Mouse (Mus musculus) embryonic facial prominence, embryonic 12.5 days (tissue): ENCODE results near the gene Cobl. TPM values are rescaled to one million over a fixed set of nuclear protein-coding genes. Genes with fewer than 3 reads are reported as not detected.

Source experiments
- ATAC-seq: fragments of 200-750 bp; cut with Nextera tagmentation; 2 replicates; pipeline ENCODE4 v1.8.0; 2017; ENCODE audit not compliant: insufficient number of reproducible peaks, insufficient read depth, low FRiP score, low TSS enrichment
- H3K27ac ChIP-seq: fragments of 300-500 bp; sonication (generic); 2 replicates; pipeline ENCODE4 v1.5.1; 2016; ENCODE audit warnings: mild to moderate bottlenecking
- H3K27me3 ChIP-seq: fragments of 300-500 bp; sonication (generic); 2 replicates; pipeline ENCODE4 v1.6.1; 2016; ENCODE audit warnings: mild to moderate bottlenecking, moderate library complexity
- H3K36me3 ChIP-seq: fragments of 300-500 bp; sonication (generic); 2 replicates; pipeline ENCODE4 v1.6.1; 2016; ENCODE audit warnings: mild to moderate bottlenecking
- H3K4me1 ChIP-seq: fragments of 300-500 bp; sonication (generic); 2 replicates; pipeline ENCODE4 v1.6.1; 2016
- H3K4me2 ChIP-seq: fragments of 300-500 bp; sonication (generic); replicated peaks from 2 replicates; pipeline ENCODE4 v1.6.1; 2016; ENCODE audit warnings: mild to moderate bottlenecking, moderate library complexity
- H3K4me3 ChIP-seq: fragments of 300-500 bp; sonication (generic); 2 replicates; pipeline ENCODE4 v1.5.1; 2016; ENCODE audit warnings: mild to moderate bottlenecking
- H3K9ac ChIP-seq: fragments of 300-500 bp; sonication (generic); 2 replicates; pipeline ENCODE4 v1.6.1; 2016; ENCODE audit warnings: mild to moderate bottlenecking, moderate library complexity
- H3K9me3 ChIP-seq: fragments of 300-500 bp; sonication (generic); 2 replicates; pipeline ENCODE4 v1.6.1; 2016; ENCODE audit warnings: mild to moderate bottlenecking, moderate library complexity
- WGBS: fragments of 180-500 bp; shearing (Covaris S2); methylation state at CpG from one replicate; pipeline ENCODE4 v1.1.7; 2016; 5-methylcytosine and 5-hydroxymethylcytosine counted together
- polyA plus RNA-seq: library from polyadenylated mRNA; unstranded; fragments of >200 nt; fragmentation: Nextera tagmentation; extraction: Ambion mirVana; gene quantifications from 2 replicates; pipeline ENCODE4 v1.2.1, GENCODE M21; 2016

Cobl gene
- 5.4 and 5.8 TPM in 2 replicates for polyA plus RNA-seq

GRCm38 (mm10) chr11:12464181-12465162 is at the start of gene Cobl:
Gene Cobl (minus strand): TSS chr11:12464960.
- ATAC-seq = peak; percentile 54

GRCm38 (mm10) chr11:12513796-12514195 is 49.0 kb upstream of the Cobl start:
- Histone ChIP-seq H3K4me3 (no peak overlapping the region), H3K4me2 (no peak overlapping the region), H3K9ac (no peak overlapping the region), H3K27me3 (no peaks in the 10 kb centered on the region), H3K4me1 (peaks cover 4% of the 10 kb centered on the region; the same call in 1 of the 2 replicates), H3K9me3 (no peaks in the 10 kb centered on the region), H3K36me3 (no peaks in the 10 kb centered on the region), H3K27ac (peak overlapping the region; percentile 69; the same call in 1 of the 2 replicates)
- 9% methylated on average over 5 of the region's 5 CpGs for WGBS
- ATAC-seq = peak; percentile 60; the same call in 1 of the 2 replicates

More at GRCm38 (mm10) chr11:12464181-12465162, at the start of gene Cobl:
- H3K4me2 ChIP-seq = peak within 1 kb of the TSS; percentile 92
- WGBS = 1% methylated on average over 77 of the region's 89 CpGs
- H3K9ac ChIP-seq = peak within 1 kb of the TSS; percentile 65
- no peaks in the 10 kb centered on the region for H3K36me3 ChIP-seq
- H3K27ac ChIP-seq = no peak within 1 kb of the TSS
- no peaks in the 10 kb centered on the region for H3K9me3 ChIP-seq
- peak within 1 kb of the TSS; percentile 59 for H3K4me3 ChIP-seq
- peaks cover 7% of the 10 kb centered on the region for H3K4me1 ChIP-seq
- peaks cover 25% of the 10 kb centered on the region for H3K27me3 ChIP-seq

GRCm38 (mm10) chr11:12506371-12506890 is 41.7 kb upstream of the Cobl start:
- ATAC-seq = no peak
- 84% methylated on average over 6 of the region's 6 CpGs for WGBS

GRCm38 (mm10) chr11:12503756-12504155 is 39.0 kb upstream of the Cobl start:
- no peaks in the 10 kb centered on the region for H3K9me3 ChIP-seq
- WGBS = 63% methylated on average over 4 of the region's 4 CpGs
- ATAC-seq = no peak

More at GRCm38 (mm10) chr11:12506371-12506890, 41.7 kb upstream of the Cobl start:
- no peaks in the 10 kb centered on the region for H3K27me3 ChIP-seq
- no peak overlapping the region for H3K4me2 ChIP-seq
- H3K4me1 ChIP-seq = no peaks in the 10 kb centered on the region
- no peaks in the 10 kb centered on the region for H3K36me3 ChIP-seq
- no peak overlapping the region for H3K4me3 ChIP-seq
- H3K27ac ChIP-seq = no peak overlapping the region
- no peaks in the 10 kb centered on the region for H3K9me3 ChIP-seq
- H3K9ac ChIP-seq = no peak overlapping the region

GRCm38 (mm10) chr11:12501721-12502120 is 37.0 kb upstream of the Cobl start:
- no peak for ATAC-seq
- no peaks in the 10 kb centered on the region for H3K4me1 ChIP-seq
- WGBS = 73% methylated on average over 3 of the region's 3 CpGs

More at GRCm38 (mm10) chr11:12503756-12504155, 39.0 kb upstream of the Cobl start:
- Histone ChIP-seq H3K27me3 (no peaks in the 10 kb centered on the region), H3K4me3 (no peak overlapping the region), H3K9ac (no peak overlapping the region), H3K27ac (no peak overlapping the region), H3K4me1 (no peaks in the 10 kb centered on the region), H3K4me2 (no peak overlapping the region), H3K36me3 (no peaks in the 10 kb centered on the region)

GRCm38 (mm10) chr11:12493791-12494190 is 29.0 kb upstream of the Cobl start:
- H3K4me2 ChIP-seq = no peak overlapping the region
- H3K9ac ChIP-seq = no peak overlapping the region
- no peaks in the 10 kb centered on the region for H3K9me3 ChIP-seq
- no peak overlapping the region for H3K27ac ChIP-seq
- no peaks in the 10 kb centered on the region for H3K4me1 ChIP-seq
- H3K4me3 ChIP-seq = no peak overlapping the region
- H3K27me3 ChIP-seq = no peaks in the 10 kb centered on the region
- ATAC-seq = no peak
- no peaks in the 10 kb centered on the region for H3K36me3 ChIP-seq

More at GRCm38 (mm10) chr11:12501721-12502120, 37.0 kb upstream of the Cobl start:
- Histone ChIP-seq H3K9me3 (no peaks in the 10 kb centered on the region), H3K27ac (no peak overlapping the region), H3K9ac (no peak overlapping the region), H3K36me3 (no peaks in the 10 kb centered on the region), H3K4me3 (no peak overlapping the region), H3K4me2 (no peak overlapping the region), H3K27me3 (no peaks in the 10 kb centered on the region)

- 92% methylated on average over 3 of the region's 3 CpGs for WGBS
- Histone ChIP-seq H3K36me3 (no peaks in the 10 kb centered on the region), H3K4me3 (no peak overlapping the region), H3K27me3 (no peaks in the 10 kb centered on the region), H3K27ac (no peak overlapping the region), H3K4me1 (no peaks in the 10 kb centered on the region), H3K4me2 (no peak overlapping the region), H3K9me3 (no peaks in the 10 kb centered on the region), H3K9ac (no peak overlapping the region)
- no peak for ATAC-seq
Observed at GRCm38 (mm10) chr11:12479856-12480403, 15.2 kb upstream of the Cobl start.

- Histone ChIP-seq H3K4me3 (no peak overlapping the region), H3K36me3 (no peaks in the 10 kb centered on the region), H3K4me1 (peaks cover 7% of the 10 kb centered on the region; the same call in 1 of the 2 replicates), H3K27me3 (no peaks in the 10 kb centered on the region), H3K9ac (no peak overlapping the region), H3K4me2 (no peak overlapping the region), H3K9me3 (no peaks in the 10 kb centered on the region), H3K27ac (no peak overlapping the region)
- ATAC-seq = no peak
- 78% methylated on average over 5 of the region's 5 CpGs for WGBS
Observed at GRCm38 (mm10) chr11:12474299-12474935, 9.7 kb upstream of the Cobl start.

GRCm38 (mm10) chr11:12473625-12474298 is 9.0 kb upstream of the Cobl start:
- no peak for ATAC-seq
- Histone ChIP-seq H3K4me1 (peaks cover 7% of the 10 kb centered on the region; the same call in 1 of the 2 replicates), H3K4me3 (no peak overlapping the region), H3K27ac (no peak overlapping the region), H3K9ac (no peak overlapping the region), H3K9me3 (no peaks in the 10 kb centered on the region), H3K4me2 (no peak overlapping the region), H3K36me3 (no peaks in the 10 kb centered on the region), H3K27me3 (no peaks in the 10 kb centered on the region)
- 38% methylated on average over 5 of the region's 5 CpGs for WGBS

- H3K4me1 ChIP-seq = peaks cover 7% of the 10 kb centered on the region; the same call in 1 of the 2 replicates
- no peak overlapping the region for H3K4me3 ChIP-seq
- peaks cover 15% of the 10 kb centered on the region for H3K27me3 ChIP-seq
- H3K36me3 ChIP-seq = no peaks in the 10 kb centered on the region
- no peak for ATAC-seq
- H3K4me2 ChIP-seq = no peak overlapping the region
- WGBS = 89% methylated on average over 1 of the region's 1 CpGs
- H3K27ac ChIP-seq = no peak overlapping the region
- no peaks in the 10 kb centered on the region for H3K9me3 ChIP-seq
- H3K9ac ChIP-seq = no peak overlapping the region
Observed at GRCm38 (mm10) chr11:12469638-12470037, 4.9 kb upstream of the Cobl start.

GRCm38 (mm10) chr11:12468661-12469060 is 3.9 kb upstream of the Cobl start:
- no peak for ATAC-seq
- H3K27ac ChIP-seq = no peak overlapping the region
- H3K36me3 ChIP-seq = no peaks in the 10 kb centered on the region
- no peak overlapping the region for H3K4me3 ChIP-seq
- no peaks in the 10 kb centered on the region for H3K9me3 ChIP-seq
- no peak overlapping the region for H3K4me2 ChIP-seq
- H3K9ac ChIP-seq = no peak overlapping the region
- H3K4me1 ChIP-seq = peaks cover 12% of the 10 kb centered on the region
- H3K27me3 ChIP-seq = peaks cover 24% of the 10 kb centered on the region
- 55% methylated on average over 2 of the region's 2 CpGs for WGBS
